Mouse (Mus musculus) ES-E14 (cell line): Measurements from ENCODE around the gene Gm14139. TPM values are rescaled to one million over a fixed set of nuclear protein-coding genes. Genes with fewer than 3 reads are reported as not detected.

Source experiments
- total RNA-seq: library from RNA; depleted of rRNA; stranded (reverse); fragments of 300-350 nt; gene quantifications from 2 replicates; pipeline ENCODE4 v1.2.3, GENCODE M21; 2012; rRNA removed

Gm14139 gene
- total RNA-seq, 1 experiment: 39.1 TPM

Other genes with a start within 250 kb of the Gm14139 start
- 9.1 and 10.0 TPM in 2 replicates for gene Zfp120, start 45.0 kb upstream of the Gm14139 start, total RNA-seq
- gene Gm10770, start 2.1 kb upstream of the Gm14139 start, total RNA-seq: not detected in 2 replicates
- 6.8 and 7.9 TPM in 2 replicates for gene Zfp937, start 36.3 kb downstream of the Gm14139 start, total RNA-seq
- gene Gm21994, start 73.8 kb downstream of the Gm14139 start, total RNA-seq: 11.2 and 14.4 TPM in 2 replicates
- 33.2 and 34.1 TPM in 2 replicates for gene Gm14124, start 75.8 kb downstream of the Gm14139 start, total RNA-seq
- 4.5 and 9.4 TPM in 2 replicates for gene Gm10130, start 141.9 kb downstream of the Gm14139 start, total RNA-seq
- gene 3300002I08Rik, start 181.0 kb downstream of the Gm14139 start, total RNA-seq: 10.1 and 11.7 TPM in 2 replicates